Mouse (Mus musculus) layer of hippocampus, postnatal 36 days (tissue): ENCODE data around the gene Rapgef1. TPM values are rescaled to one million over a fixed set of nuclear protein-coding genes. Genes with fewer than 3 reads are reported as not detected.

Experiments
- DNase-seq, 2 experiments: peaks; one replicate each; pipeline ENCODE4 v3.0.0; 2022
- total RNA-seq, 2 experiments: library from RNA; stranded (reverse); gene quantifications; 2 replicates each; pipeline ENCODE4 v1.2.3; 2021

Rapgef1 gene
- total RNA-seq, 2 experiments from 2014 or later = 94.0 to 99.0 TPM

DNA sequence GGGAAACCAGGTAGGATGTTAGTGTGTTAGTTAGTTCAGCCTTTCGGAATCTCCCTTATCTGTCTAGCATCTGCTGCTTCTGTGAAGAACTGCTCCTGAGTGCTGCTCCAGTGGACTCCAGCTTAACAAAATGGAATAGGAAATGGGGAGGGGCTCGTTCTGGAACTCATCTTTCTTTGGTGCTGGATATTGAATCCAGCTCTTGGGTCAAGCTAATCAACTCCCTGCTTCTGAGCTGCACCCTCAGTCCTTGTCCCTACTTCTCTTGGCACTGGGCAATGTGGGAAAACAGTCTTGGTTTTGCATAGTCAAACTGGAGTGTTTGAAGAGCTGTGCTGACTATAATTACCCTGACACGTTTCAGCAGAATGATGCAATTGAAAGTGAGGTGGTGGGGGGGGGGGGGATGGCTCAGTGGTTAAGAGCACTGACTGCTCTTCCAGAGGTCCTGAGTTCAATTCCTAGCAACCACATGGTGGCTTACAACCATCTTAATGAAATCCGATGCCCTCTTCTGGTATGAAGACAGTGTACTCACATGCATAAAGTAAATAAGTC is 25.6 kb downstream of the Rapgef1 start:
- DNase-seq = no peak

- DNase-seq = no peak
These were observed 27.1 kb downstream of the Rapgef1 start for GRCm38 (mm10) chr2:29646613-29647012.

GRCm38 (mm10) chr2:29647162-29647561 is 27.6 kb downstream of the Rapgef1 start:
- no peak for DNase-seq

- no peak for DNase-seq
These were observed 28.3 kb downstream of the Rapgef1 start for GRCm38 (mm10) chr2:29647808-29648207.

DNA sequence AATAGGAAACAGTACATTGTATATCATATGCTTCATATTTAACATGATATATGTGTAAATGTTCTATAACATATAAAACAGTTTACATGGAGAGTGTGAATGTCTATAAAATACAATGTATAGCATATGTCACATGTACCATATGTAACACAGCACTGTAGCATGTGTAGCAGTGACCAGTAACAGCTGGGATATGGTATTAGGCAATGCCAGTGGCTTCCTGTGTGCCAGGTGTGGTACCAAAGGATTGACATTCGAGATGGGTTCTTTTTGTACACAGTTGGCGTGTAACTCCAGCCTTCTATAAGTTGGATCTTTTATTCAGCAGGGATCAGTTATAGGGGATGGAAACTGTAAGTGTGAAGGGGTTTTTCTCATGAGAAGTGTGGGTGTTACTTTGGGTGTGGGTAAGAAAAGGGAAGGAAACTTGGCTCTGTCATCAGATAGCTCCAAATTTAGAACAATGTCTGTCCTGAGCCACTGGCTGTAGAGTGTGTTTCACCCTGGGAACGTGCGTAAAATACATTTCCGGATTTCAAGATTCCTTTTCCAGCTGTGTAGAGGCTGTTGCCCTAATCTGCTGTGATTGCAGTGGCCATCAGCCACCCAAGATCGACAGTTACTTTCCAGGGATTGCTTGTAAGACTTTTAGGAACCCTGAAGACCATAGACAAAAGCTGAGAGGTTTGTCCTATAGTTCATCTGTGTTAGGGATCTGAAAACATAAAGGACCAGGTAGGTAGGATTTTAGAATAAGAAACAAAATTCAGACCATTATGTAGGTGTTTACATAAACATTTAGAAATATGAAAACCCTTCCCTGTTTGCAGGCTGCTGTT is 29.7 kb downstream of the Rapgef1 start:
- DNase-seq = no peak

- DNase-seq = no peak
These were observed 30.4 kb downstream of the Rapgef1 start for GRCm38 (mm10) chr2:29649795-29650457.

DNA sequence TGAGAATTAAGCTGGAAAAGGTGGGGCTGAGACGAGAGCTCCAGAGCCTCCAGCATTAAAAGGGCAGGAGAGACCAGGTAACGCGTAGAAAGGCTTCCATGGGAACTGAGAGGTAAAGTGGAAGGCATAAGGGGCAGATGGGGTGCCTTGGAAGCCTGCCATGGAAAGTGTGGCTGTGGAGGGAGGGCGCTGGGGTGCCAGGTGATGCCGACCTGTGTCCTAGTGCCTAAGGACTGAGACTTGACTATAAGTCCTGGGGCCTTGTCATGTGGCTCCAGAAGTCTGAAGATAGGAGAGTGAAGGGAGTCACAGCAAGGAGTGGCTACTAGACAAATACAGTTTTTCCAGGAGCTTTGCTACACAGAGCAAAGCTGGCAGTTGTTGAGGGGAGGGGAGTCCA is 32.4 kb downstream of the Rapgef1 start:
- DNase-seq = no peak

- no peak for DNase-seq
These were observed 35.9 kb downstream of the Rapgef1 start for GRCm38 (mm10) chr2:29655433-29655832.

- DNase-seq = no peak
These were observed 36.6 kb downstream of the Rapgef1 start for GRCm38 (mm10) chr2:29656095-29656494.

GRCm38 (mm10) chr2:29657089-29657488 is 37.6 kb downstream of the Rapgef1 start:
- no peak for DNase-seq

DNA sequence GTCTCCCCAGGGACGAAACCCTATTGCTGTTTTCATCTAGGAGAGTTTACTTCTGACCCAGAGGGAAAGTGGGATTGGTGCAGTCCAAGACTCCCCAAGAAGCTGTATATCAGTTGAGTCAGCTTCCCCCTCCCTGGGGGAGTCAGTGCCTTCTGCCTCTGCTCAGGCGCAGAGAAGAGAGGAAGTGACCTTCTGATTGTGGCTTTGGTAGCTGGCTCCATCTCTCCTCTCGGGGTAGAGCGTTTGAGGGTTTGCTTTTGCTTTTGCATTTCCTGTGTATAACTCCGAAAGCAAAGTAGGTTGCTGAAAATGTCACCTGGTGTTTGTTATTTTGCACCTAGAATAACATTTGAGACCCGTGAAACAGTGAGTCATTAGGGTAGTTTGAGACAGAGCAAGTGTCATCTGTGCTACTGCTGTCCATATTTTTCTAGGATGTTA is 42.3 kb downstream of the Rapgef1 start:
- no peak for DNase-seq

- DNase-seq = no peak
These were observed 43.8 kb downstream of the Rapgef1 start for GRCm38 (mm10) chr2:29663260-29663877.

GRCm38 (mm10) chr2:29665421-29665820 is 45.9 kb downstream of the Rapgef1 start:
- DNase-seq = no peak

DNA sequence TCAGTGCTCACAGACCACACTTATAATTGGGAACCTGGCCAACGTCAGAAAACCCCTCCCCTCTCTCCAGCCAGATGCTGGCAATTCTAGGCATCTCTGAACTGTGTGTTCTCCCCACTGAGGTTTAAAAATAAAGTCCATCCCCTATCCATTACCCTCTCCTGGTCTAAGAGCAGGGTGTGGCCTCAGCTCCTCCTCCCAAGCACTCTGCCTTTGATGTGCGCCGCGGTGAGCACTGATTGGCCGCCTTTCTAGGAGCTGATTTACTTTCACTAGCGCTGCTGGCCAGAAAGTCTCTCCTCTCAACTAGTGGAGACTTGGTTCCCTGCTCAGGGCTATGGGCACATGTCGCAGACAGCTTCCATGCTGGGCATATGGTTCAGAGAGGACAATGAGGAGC is 47.1 kb downstream of the Rapgef1 start:
- no peak for DNase-seq

DNA sequence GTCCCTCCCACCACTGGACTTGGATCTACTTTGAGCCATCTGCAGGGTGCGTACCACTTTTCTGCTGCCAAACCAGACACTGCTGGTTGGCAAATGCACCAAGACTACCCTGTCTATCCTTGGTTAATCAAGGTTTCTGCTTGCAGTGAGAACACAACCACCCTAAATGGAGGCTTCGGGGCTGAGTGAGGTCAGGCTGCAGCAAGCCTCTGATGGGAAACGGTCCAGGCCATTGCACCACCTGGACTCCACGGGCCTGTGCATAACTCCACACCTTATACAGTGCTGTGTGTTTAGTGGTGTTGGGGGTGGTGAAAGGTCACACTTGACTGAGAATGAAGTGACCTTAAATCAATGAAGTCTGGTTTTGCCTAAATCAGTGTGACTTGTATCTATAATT is 47.6 kb downstream of the Rapgef1 start:
- no peak for DNase-seq

DNA sequence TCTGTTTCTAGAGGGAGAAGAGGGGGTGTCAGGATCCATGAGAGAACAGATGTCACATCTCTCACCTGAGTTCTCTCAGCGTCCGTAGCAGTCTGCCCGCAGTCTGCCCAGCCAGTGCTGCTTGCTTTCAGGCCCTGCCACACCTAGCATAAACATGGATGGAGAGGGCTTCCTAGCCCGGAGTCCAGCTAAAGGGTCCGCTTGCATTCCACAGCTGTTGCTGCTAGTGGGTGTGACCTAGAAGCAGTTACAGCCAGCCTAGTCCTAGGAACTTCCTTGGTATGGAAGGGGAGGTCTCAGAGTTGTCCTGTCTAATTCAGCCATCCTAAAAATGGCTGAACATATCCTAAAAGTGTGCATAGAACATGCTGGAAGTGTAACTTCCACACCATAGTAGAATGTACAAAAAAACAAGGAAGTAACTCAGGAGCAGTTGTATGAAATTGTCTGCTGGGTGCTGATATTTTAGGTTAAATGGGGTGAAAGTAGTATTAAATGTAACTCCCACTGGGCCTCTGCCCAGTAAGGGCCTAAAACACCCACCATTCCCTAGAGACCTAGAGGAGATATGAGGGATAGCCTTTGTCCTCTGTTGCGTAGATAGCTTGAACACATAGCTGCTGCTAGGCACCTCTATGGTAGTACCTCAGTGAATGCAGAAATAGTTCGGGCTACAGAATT is 48.6 kb downstream of the Rapgef1 start:
- DNase-seq = no peak

DNA sequence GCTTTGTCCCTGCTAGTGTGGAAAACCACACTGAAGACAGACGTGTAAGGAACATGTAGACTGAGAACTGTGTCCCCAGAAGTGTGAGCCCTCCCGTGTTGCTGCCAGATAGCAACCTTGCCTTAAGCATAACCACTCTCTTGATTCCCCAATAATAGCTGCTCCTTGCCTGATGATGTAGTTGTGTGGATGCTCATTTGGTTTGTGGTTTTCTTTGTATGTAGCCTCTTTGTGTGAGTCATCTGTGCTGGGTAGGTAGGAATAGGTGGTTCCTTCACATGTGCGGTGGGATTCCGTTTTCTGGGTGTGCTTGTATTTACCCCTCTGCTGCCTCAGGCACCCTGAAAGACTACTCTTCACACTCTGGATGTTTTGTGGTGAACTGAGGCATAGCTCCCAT is 49.4 kb downstream of the Rapgef1 start:
- no peak for DNase-seq

GRCm38 (mm10) chr2:29669711-29670110 is 50.2 kb downstream of the Rapgef1 start:
- peak in 1 of 2 experiments; percentile 34 for DNase-seq

DNA sequence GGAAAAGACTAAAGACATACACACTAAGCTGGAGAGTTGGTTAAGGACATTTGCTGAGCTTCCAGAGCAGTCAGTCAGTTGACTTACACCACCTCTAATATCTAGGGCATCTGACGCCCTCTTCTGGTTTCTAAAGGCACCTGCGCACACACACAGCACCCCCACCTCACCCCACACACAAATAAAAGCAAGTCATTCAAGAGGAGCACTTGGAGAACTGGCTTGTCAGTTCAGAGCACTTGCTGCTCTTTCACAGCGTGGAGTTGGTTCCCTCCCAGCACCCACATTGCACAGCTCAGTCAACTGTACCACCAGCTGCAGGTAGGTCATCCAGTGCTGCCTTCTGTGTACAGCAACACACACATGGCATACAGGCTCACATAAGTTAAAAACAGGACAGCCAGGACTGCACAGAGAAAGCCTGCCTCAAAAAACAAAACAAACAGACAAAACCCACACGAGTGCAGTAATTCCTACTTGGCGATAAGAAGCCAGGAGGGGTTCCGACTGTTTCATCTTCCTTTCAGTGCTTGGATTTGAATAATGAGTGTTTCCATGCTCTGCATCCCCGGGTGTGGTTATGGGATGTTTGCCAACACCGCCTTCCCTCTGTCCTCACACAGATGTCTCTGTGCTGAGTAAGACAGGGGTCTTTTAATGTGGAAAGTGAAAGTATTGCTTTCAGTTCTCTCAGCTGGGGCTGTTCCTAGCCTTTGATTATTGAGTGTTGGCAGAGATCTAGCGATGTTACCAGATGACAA is 50.9 kb downstream of the Rapgef1 start:
- DNase-seq = peak; percentile 41 to 43

GRCm38 (mm10) chr2:29671374-29671773 is 51.9 kb downstream of the Rapgef1 start:
- no peak for DNase-seq

DNA sequence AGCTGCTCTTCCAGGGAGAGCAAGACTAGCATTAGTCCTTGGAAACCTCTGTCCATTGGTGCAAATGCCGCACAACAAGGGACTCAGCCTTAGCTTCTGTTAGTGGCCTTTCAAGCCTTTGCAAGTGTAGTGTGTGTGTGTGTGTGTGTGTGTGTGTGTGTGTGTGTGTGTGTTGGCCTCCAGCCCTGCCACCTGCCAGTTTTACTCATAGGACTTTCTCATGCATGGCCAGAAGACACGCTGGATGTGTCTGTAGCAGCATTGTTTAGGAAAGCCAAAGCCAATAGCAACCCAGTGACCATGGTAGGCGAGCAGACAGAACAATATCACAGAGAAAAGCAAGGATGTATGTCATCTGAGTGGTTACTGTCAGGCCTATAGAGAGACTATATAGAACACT is 52.3 kb downstream of the Rapgef1 start:
- DNase-seq = no peak
